Mouse (Mus musculus) cerebellum, adult 2 months (tissue): Measurements from ENCODE around the gene Upk3bl.
"Not testable (repeated sequence)": the region's sequence is repeated elsewhere in the genome, so short reads cannot be mapped to it uniquely, and the experiment has no call there.

ENCODE experiments used
- CTCF ChIP-seq: fragments of 200-500 bp; IDR thresholded peaks from 2 replicates; pipeline ENCODE4 v1.5.1; 2011; ENCODE audit warnings: low read depth, mild to moderate bottlenecking, control low read depth, low read length, moderate library complexity, borderline replicate concordance; ENCODE audit not compliant: insufficient read depth
- POLR2A ChIP-seq: fragments of 200-500 bp; IDR thresholded peaks from 2 replicates; pipeline ENCODE4 v1.6.1; 2011; ENCODE audit warnings: low read length, control low read depth, borderline replicate concordance; ENCODE audit not compliant: insufficient read depth

DNA sequence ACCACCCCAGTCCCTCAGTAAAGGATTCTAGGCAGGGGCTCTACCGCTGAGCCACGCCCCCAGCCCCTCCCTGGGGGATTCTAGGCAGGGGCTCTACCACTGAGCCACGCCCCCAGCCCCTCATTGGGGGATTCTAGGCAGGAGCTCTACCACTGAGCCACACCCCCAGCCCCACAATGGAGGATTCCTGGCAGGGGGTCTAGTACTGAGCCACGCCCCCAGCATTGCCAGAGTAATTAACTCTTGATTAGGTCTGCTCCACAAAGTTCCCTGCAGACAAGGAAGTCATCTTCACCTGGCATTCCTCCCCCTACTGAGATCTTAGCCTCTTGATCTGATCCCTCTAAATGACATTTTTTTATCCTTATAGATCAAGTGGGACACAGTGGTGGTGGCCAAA, 59.3 kb downstream of the Upk3bl start:
- TF ChIP-seq POLR2A, CTCF: not testable (repeated sequence)
